Mouse (Mus musculus) forebrain, postnatal 0 days (tissue): ENCODE data around the gene Eif4g3. TPM values are rescaled to one million over a fixed set of nuclear protein-coding genes. Genes with fewer than 3 reads are reported as not detected.

ENCODE experiments used
- ATAC-seq: fragments of 200-750 bp; cut with Nextera tagmentation; 2 replicates; pipeline ENCODE4 v1.8.0; 2017; ENCODE audit warnings: mild to moderate bottlenecking, moderate library complexity
- DNase-seq: peaks from one replicate; pipeline ENCODE4 v3.0.0-alpha.2; 2015
- H3K27ac ChIP-seq: fragments of 300-500 bp; sonication (generic); 2 replicates; pipeline ENCODE4 v1.5.1; 2014; ENCODE audit warnings: low read depth, mild to moderate bottlenecking, antibody characterized with exemption, low read length, moderate library complexity, mixed read lengths
- H3K27me3 ChIP-seq: fragments of 300-500 bp; sonication (generic); 2 replicates; pipeline ENCODE4 v1.6.1; 2014; ENCODE audit warnings: mild to moderate bottlenecking, low read length, mixed read lengths; ENCODE audit not compliant: insufficient read depth
- H3K36me3 ChIP-seq: fragments of 300-500 bp; sonication (generic); 2 replicates; pipeline ENCODE4 v1.6.1; 2014; ENCODE audit warnings: mild to moderate bottlenecking, moderate library complexity; ENCODE audit not compliant: insufficient read depth
- H3K4me1 ChIP-seq: fragments of 300-500 bp; sonication (generic); 2 replicates; pipeline ENCODE4 v1.6.1; 2014; ENCODE audit warnings: antibody characterized with exemption; ENCODE audit not compliant: insufficient read depth
- H3K4me2 ChIP-seq: fragments of 300-500 bp; sonication (generic); 2 replicates; pipeline ENCODE4 v1.6.1; 2014; ENCODE audit warnings: low read depth, mild to moderate bottlenecking, moderate library complexity
- H3K4me3 ChIP-seq: fragments of 300-500 bp; sonication (generic); 2 replicates; pipeline ENCODE4 v1.5.1; 2014; ENCODE audit warnings: low read depth, low read length, mixed read lengths
- H3K9ac ChIP-seq: fragments of 300-500 bp; sonication (generic); 2 replicates; pipeline ENCODE4 v1.6.1; 2014; ENCODE audit warnings: mild to moderate bottlenecking
- H3K9me3 ChIP-seq: fragments of 300-500 bp; sonication (generic); 2 replicates; pipeline ENCODE4 v1.6.1; 2016; ENCODE audit warnings: low read length
- CTCF ChIP-seq: sonication (generic); IDR thresholded peaks from 2 replicates; pipeline ENCODE4 v1.5.1; 2016; ENCODE audit warnings: antibody characterized with exemption, control low read depth, low read depth
- WGBS: fragments of 180-500 bp; shearing (Covaris S2); extraction: QIAGEN DNeasy Blood & Tissue Kit; methylation state at CpG from one replicate; pipeline ENCODE4 v1.1.7; 2014; 5-methylcytosine and 5-hydroxymethylcytosine counted together
- polyA plus RNA-seq: library from polyadenylated mRNA; unstranded; fragments of >200 nt; fragmentation: Nextera tagmentation; extraction: Ambion mirVana; gene quantifications from 2 replicates; pipeline ENCODE4 v1.2.1, GENCODE M21; 2015
- total RNA-seq: library from RNA; depleted of rRNA; stranded (reverse); fragments of >200 nt; gene quantifications from 2 replicates; pipeline ENCODE4 v1.2.3, GENCODE M21; 2014

Gene Eif4g3
- total and polyA plus RNA-seq, 2 experiments from 2014 or later, result 38.4 to 67.0 TPM

GRCm38 (mm10) chr4:138022761-138023160 is 29.9 kb downstream of the Eif4g3 start:
- ATAC-seq (no peak), DNase-seq (no peak)
- Histone ChIP-seq H3K9me3 (no peaks in the 10 kb centered on the region), H3K36me3 (peaks cover 3% of the 10 kb centered on the region; the same call in 1 of the 2 replicates), H3K9ac (no peak overlapping the region), H3K4me3 (no peak overlapping the region), H3K4me1 (peaks cover 7% of the 10 kb centered on the region; the same call in 1 of the 2 replicates), H3K27ac (no peak overlapping the region), H3K27me3 (no peaks in the 10 kb centered on the region), H3K4me2 (no peak overlapping the region)
- WGBS, result 81% methylated on average over 2 of the region's 2 CpGs
- TF ChIP-seq CTCF, result no peak

DNA sequence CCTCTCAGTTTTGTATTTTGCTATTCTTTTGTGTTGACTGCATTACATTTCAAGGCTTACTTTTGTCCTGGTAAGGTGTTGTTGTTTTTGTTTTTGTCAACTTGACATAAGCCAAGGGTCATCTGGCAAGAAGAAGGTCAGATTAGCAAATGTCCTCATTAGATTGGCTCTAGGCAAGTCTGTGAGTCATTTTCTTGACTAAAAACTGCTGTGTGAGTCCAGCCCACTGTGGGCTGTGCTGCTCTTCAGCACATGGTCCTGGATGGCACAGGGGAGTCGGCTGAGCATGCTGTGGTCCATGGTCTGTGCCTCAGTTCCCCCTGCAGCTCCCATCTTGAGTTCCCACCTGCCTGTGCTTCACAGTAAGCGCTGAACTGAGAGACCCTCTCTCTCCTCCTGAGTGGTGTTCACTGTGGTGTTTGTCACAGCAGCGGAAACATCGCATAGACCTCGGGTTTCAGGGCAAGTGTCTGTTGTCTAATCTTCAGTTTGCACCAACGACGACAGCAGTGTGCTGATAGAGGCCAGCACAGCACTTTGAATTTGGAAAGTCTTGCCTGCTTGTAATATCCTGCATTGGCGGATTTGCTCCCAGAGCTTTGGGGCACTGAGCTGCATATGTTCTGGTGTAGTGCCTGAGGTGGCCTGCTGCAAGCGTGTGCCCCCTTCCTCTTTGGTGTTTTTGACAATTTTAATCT is 30.7 kb downstream of the Eif4g3 start:
- WGBS, result 88% methylated on average over 9 of the region's 9 CpGs
- no peak overlapping the region for H3K27ac ChIP-seq

GRCm38 (mm10) chr4:138029168-138029567 is 36.3 kb downstream of the Eif4g3 start:
- no peak overlapping the region for H3K27ac ChIP-seq
- no peaks in the 10 kb centered on the region for H3K9me3 ChIP-seq
- no peaks in the 10 kb centered on the region for H3K4me1 ChIP-seq
- TF ChIP-seq CTCF, result no peak
- H3K4me3 ChIP-seq, result no peak overlapping the region
- 72% methylated on average over 6 of the region's 6 CpGs for WGBS
- peaks cover 6% of the 10 kb centered on the region for H3K36me3 ChIP-seq
- no peak overlapping the region for H3K4me2 ChIP-seq
- ATAC-seq, result no peak
- H3K9ac ChIP-seq, result no peak overlapping the region
- DNase-seq, result no peak
- no peaks in the 10 kb centered on the region for H3K27me3 ChIP-seq

More for the DNA sequence above, 30.7 kb downstream of the Eif4g3 start:
- TF ChIP-seq CTCF, result no peak
- DNase-seq (no peak), ATAC-seq (no peak)
- Histone ChIP-seq H3K4me3 (no peak overlapping the region), H3K27me3 (no peaks in the 10 kb centered on the region), H3K9me3 (no peaks in the 10 kb centered on the region), H3K4me1 (peaks cover 7% of the 10 kb centered on the region; the same call in 1 of the 2 replicates), H3K4me2 (no peak overlapping the region), H3K9ac (no peak overlapping the region), H3K36me3 (peaks cover 5% of the 10 kb centered on the region; the same call in 1 of the 2 replicates)

GRCm38 (mm10) chr4:138031828-138032227 is 39.0 kb downstream of the Eif4g3 start:
- H3K36me3 ChIP-seq, result peaks cover 3% of the 10 kb centered on the region
- H3K27ac ChIP-seq, result no peak overlapping the region
- ATAC-seq (no peak), DNase-seq (no peak)
- no peak overlapping the region for H3K4me2 ChIP-seq
- H3K4me1 ChIP-seq, result no peaks in the 10 kb centered on the region
- no peak overlapping the region for H3K4me3 ChIP-seq
- no peak overlapping the region for H3K9ac ChIP-seq
- TF ChIP-seq CTCF, result no peak
- WGBS, result 78% methylated on average over 10 of the region's 10 CpGs
- no peaks in the 10 kb centered on the region for H3K9me3 ChIP-seq
- H3K27me3 ChIP-seq, result no peaks in the 10 kb centered on the region

DNA sequence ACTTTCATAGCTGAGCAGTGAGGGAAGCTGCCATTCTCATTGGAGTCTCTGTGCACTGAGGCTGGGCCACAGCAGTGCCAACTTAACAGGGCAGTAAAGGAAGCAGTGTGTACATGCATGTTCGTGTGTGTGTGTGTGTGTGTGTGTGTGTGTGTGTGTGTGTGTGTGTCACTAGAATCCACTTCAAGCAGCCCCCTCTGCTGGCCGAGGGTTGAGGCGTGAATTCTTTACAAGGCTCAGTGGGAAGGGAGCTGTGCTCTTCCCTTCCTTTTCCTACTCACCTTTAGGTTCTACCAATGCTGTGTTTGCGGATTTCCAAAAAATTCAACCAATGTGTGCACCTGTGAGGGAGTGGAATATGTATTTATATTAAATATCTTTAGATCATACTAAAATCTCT is 41.0 kb downstream of the Eif4g3 start:
- H3K9ac ChIP-seq, result no peak overlapping the region
- no peak overlapping the region for H3K4me2 ChIP-seq
- WGBS, result 87% methylated on average over 4 of the region's 4 CpGs
- TF ChIP-seq CTCF, result peak; percentile 35
- H3K4me3 ChIP-seq, result no peak overlapping the region
- no peak overlapping the region for H3K27ac ChIP-seq
- ATAC-seq, result no peak
- H3K36me3 ChIP-seq, result no peaks in the 10 kb centered on the region; the same call in none of the 2 replicates
- H3K4me1 ChIP-seq, result no peaks in the 10 kb centered on the region
- no peak for DNase-seq
- H3K27me3 ChIP-seq, result no peaks in the 10 kb centered on the region
- H3K9me3 ChIP-seq, result no peaks in the 10 kb centered on the region

GRCm38 (mm10) chr4:138035435-138036120 is 42.8 kb downstream of the Eif4g3 start:
- Histone ChIP-seq H3K4me2 (no peak overlapping the region), H3K4me1 (no peaks in the 10 kb centered on the region), H3K27ac (no peak overlapping the region), H3K27me3 (no peaks in the 10 kb centered on the region), H3K4me3 (no peak overlapping the region), H3K36me3 (no peaks in the 10 kb centered on the region; the same call in none of the 2 replicates), H3K9me3 (no peaks in the 10 kb centered on the region), H3K9ac (no peak overlapping the region)
- DNase-seq (no peak), ATAC-seq (no peak)
- WGBS, result 83% methylated on average over 9 of the region's 9 CpGs
- no peak for TF ChIP-seq CTCF

GRCm38 (mm10) chr4:138037110-138037509 is 44.3 kb downstream of the Eif4g3 start:
- WGBS, result 36% methylated on average over 8 of the region's 8 CpGs
- Histone ChIP-seq H3K27me3 (no peaks in the 10 kb centered on the region), H3K9me3 (no peaks in the 10 kb centered on the region), H3K9ac (no peak overlapping the region), H3K27ac (no peak overlapping the region), H3K4me3 (no peak overlapping the region), H3K4me1 (no peaks in the 10 kb centered on the region), H3K36me3 (no peaks in the 10 kb centered on the region; the same call in 1 of the 2 replicates), H3K4me2 (no peak overlapping the region)
- DNase-seq (no peak), ATAC-seq (peak; percentile 23; the same call in 1 of the 2 replicates)
- no peak for TF ChIP-seq CTCF
